Mouse (Mus musculus): ENCODE data around the gene Pam16. TPM values are rescaled to one million over a fixed set of nuclear protein-coding genes. Genes with fewer than 3 reads are reported as not detected.

Pam16 gene
- polyA plus RNA-seq, 1 experiment, result not detected

DNA sequence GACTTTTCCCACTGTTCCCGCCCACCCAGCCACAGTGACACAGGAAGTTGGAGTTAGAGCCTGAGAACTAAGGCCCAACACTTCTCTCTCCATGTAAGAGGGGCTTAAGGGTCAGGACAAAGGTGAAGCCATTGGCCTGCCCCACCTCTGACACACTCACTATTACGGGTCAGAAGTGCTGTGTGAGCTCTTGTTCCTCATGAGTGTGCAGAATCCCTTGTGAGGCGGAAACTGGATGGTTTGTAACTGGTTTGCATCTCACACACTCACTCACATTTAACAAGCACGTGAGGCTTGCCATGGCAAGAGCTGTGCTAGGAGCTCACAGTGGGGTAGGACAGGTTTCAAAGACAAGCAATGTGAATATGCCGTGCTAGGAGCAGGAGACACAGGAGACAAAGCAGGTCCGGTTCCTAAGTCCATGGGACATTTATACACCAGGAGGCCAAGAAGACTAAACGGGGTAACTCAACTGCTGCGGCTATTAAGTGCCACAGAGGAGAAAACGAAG lies 31.8 kb upstream of the Pam16 start:
- WGBS, result 79% methylated on average over 9 of the region's 9 CpGs
- H3K4me1 ChIP-seq (ENCODE audit: control insufficient read depth, insufficient read depth, low read length), result peaks cover 29% of the 10 kb centered on the region
- H3K4me3 ChIP-seq (ENCODE audit: insufficient read depth, low read depth, low read length), result no peak overlapping the region
- TF ChIP-seq POLR2A (IDR thresholded peaks at IDR 0.05; ENCODE audit: insufficient read depth, low read depth, low read length), result no peak
- no peak for TF ChIP-seq CTCF (IDR thresholded peaks at IDR 0.05; ENCODE audit: insufficient read depth, low read depth, low read length)
- no peak overlapping the region for H3K27ac ChIP-seq (ENCODE audit: insufficient read depth, low read depth, low read length)

DNA sequence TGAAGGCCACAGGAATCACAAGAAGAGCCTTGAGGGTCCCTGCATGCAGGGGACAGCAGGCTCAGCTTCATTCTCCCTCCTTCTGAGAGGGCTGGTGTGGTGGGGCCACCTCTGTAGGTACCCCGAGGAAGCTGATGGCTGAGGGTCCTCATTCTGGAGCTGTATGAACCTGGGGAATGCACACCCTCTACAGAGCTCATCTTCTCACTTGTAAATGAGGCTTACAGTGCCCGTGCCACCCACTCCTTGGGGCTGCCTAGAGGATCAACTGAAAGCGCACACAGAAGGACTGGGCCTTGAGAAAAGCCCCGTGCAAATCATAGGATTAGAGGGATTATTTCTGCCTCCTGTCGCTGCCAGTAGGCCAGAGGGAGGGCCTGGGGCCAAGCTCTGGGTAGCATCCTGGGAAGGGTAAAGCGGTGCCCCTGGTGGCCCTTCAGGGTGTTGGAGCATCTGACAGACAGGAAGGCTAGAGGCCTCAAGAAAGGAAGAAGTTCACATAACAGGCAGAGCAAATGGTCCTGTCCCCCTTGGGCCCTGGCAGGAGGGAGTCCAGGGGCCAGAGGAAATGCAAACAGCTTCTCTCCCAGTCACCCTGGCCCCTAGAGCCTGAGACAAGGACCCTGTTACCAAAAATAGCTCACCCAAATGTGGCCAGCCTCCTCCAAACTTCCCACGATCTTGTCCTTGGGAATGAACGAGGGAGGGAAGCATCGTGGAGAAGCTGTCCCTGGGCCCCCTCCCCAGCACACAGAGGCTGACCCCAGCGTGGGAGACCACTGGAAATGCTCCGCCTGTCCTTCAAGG lies 31.2 kb upstream of the Pam16 start:
- peaks cover 32% of the 10 kb centered on the region for H3K4me1 ChIP-seq (ENCODE audit: control insufficient read depth, insufficient read depth, low read length)
- WGBS, result 44% methylated on average over 11 of the region's 11 CpGs
- H3K27ac ChIP-seq (ENCODE audit: insufficient read depth, low read depth, low read length), result no peak overlapping the region
- TF ChIP-seq CTCF (IDR thresholded peaks at IDR 0.05; ENCODE audit: insufficient read depth, low read depth, low read length) (no peak), POLR2A (IDR thresholded peaks at IDR 0.05; ENCODE audit: insufficient read depth, low read depth, low read length) (no peak)
- no peak overlapping the region for H3K4me3 ChIP-seq (ENCODE audit: insufficient read depth, low read depth, low read length)

DNA sequence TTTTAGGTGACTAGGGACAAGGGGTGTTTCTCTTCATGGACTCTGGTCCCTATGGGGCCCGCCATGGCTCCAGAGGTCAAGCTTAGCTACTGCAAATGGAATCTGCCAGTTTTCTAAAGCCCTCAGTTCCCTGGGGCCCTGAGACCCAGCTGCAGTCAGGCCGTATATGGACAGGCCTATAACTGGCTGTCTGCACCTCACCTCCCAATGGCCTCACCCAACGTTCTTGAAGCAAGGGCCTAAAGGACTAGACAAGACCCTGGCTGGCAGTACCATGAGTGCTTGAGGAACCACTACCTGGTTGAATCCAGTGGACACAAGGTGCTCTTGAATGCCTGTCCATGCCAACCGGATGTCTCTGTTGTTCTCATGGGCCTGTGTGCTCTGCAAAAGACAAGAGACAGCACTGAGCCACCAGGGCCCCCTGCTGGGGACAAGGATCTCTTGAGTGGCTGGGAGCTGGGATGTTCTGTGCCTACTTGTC lies 30.5 kb upstream of the Pam16 start:
- WGBS, result 79% methylated on average over 4 of the region's 4 CpGs
- H3K27ac ChIP-seq (ENCODE audit: insufficient read depth, low read depth, low read length), result no peak overlapping the region

DNA sequence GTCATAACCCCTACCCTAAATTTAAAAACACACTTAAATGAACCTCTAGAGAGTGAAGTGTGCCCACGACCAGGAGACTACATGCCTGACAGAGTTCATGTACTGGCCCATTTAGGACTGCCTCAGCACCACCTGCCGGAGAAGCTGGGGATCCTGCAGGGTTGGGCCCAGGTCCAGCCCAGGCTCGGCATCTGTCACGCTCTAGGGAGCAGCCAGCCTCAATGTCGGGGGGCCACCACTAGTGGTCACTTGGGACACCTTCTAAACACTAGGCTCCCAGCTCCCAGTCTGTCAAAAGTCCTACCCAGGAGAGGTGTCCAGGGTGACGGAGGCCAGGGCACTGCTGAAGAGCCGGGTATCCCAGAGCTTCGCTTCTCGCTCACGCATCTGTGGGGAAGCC lies 29.9 kb upstream of the Pam16 start:
- WGBS, result 79% methylated on average over 10 of the region's 10 CpGs
- no peak overlapping the region for H3K4me3 ChIP-seq (ENCODE audit: insufficient read depth, low read depth, low read length)
- TF ChIP-seq CTCF (IDR thresholded peaks at IDR 0.05; ENCODE audit: insufficient read depth, low read depth, low read length) (no peak), POLR2A (IDR thresholded peaks at IDR 0.05; ENCODE audit: insufficient read depth, low read depth, low read length) (no peak)

More for the DNA sequence above, 30.5 kb upstream of the Pam16 start:
- Histone ChIP-seq H3K4me3 (ENCODE audit: insufficient read depth, low read depth, low read length) (no peak overlapping the region), H3K4me1 (ENCODE audit: control insufficient read depth, insufficient read depth, low read length) (peaks cover 32% of the 10 kb centered on the region)
- TF ChIP-seq CTCF (IDR thresholded peaks at IDR 0.05; ENCODE audit: insufficient read depth, low read depth, low read length), result no peak
- TF ChIP-seq POLR2A (IDR thresholded peaks at IDR 0.05; ENCODE audit: insufficient read depth, low read depth, low read length), result no peak

GRCm38 (mm10) chr16:4652707-4653416 lies 28.1 kb upstream of the Pam16 start:
- 48% methylated on average over 4 of the region's 4 CpGs for WGBS
- TF ChIP-seq CTCF (IDR thresholded peaks at IDR 0.05; ENCODE audit: insufficient read depth, low read depth, low read length) (no peak), POLR2A (IDR thresholded peaks at IDR 0.05; ENCODE audit: insufficient read depth, low read depth, low read length) (no peak)
- peaks cover 36% of the 10 kb centered on the region for H3K4me1 ChIP-seq (ENCODE audit: control insufficient read depth, insufficient read depth, low read length)
- H3K4me3 ChIP-seq (ENCODE audit: insufficient read depth, low read depth, low read length), result no peak overlapping the region
- H3K27ac ChIP-seq (ENCODE audit: insufficient read depth, low read depth, low read length), result no peak overlapping the region

More for the DNA sequence above, 29.9 kb upstream of the Pam16 start:
- H3K4me1 ChIP-seq (ENCODE audit: control insufficient read depth, insufficient read depth, low read length), result peaks cover 32% of the 10 kb centered on the region
- no peak overlapping the region for H3K27ac ChIP-seq (ENCODE audit: insufficient read depth, low read depth, low read length)

DNA sequence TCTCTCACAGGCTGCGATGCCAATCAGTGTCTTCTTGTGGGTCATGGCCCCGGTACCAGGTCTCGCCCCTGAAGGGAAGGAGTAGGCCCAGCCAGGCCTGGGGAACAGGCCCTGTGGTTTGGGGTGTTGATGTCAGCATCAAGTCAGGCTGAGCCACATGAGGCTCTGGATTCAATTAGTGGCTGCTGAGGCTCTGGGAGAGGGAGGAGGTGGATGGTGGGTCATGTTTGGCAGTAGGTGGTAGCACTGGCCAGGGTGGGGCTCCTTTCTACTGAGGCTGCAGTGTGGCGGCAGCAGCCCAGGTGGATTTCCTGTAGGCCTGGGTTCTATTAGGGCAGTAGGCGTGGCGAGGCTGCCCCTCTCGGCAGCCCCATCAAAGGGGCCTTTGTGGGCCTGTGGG lies 26.8 kb upstream of the Pam16 start:
- WGBS, result 69% methylated on average over 7 of the region's 7 CpGs
- Histone ChIP-seq H3K4me1 (ENCODE audit: control insufficient read depth, insufficient read depth, low read length) (peaks cover 42% of the 10 kb centered on the region), H3K4me3 (ENCODE audit: insufficient read depth, low read depth, low read length) (no peak overlapping the region), H3K27ac (ENCODE audit: insufficient read depth, low read depth, low read length) (no peak overlapping the region)
- TF ChIP-seq POLR2A (IDR thresholded peaks at IDR 0.05; ENCODE audit: insufficient read depth, low read depth, low read length) (no peak), CTCF (IDR thresholded peaks at IDR 0.05; ENCODE audit: insufficient read depth, low read depth, low read length) (no peak)

DNA sequence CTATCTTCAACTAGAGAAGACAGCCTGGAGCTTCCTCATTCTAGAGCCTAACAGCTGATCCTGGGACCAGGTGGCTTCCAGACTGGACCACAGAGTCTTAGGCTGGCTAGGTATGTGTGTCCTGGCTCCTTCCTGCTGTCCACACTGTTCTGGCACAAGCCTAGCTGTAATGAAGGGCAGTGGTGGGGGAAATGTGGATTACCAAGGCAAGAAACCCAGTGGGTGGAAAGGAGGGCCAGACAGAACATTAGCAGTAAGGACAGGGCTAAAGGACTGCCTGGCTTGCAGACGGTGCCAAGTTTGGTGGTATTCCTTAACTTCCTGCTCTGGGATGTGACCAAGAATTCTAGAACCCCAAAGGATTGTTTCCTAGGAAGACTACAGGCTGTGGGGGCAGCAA lies 26.3 kb upstream of the Pam16 start:
- Histone ChIP-seq H3K4me1 (ENCODE audit: control insufficient read depth, insufficient read depth, low read length) (peaks cover 36% of the 10 kb centered on the region), H3K4me3 (ENCODE audit: insufficient read depth, low read depth, low read length) (no peak overlapping the region), H3K27ac (ENCODE audit: insufficient read depth, low read depth, low read length) (no peak overlapping the region)
- TF ChIP-seq POLR2A (IDR thresholded peaks at IDR 0.05; ENCODE audit: insufficient read depth, low read depth, low read length), result no peak
- no peak for TF ChIP-seq CTCF (IDR thresholded peaks at IDR 0.05; ENCODE audit: insufficient read depth, low read depth, low read length)
- WGBS, result 79% methylated on average over 1 of the region's 1 CpGs

- no peak overlapping the region for H3K4me3 ChIP-seq (ENCODE audit: insufficient read depth, low read depth, low read length)
- TF ChIP-seq CTCF (IDR thresholded peaks at IDR 0.05; ENCODE audit: insufficient read depth, low read depth, low read length) (no peak), POLR2A (IDR thresholded peaks at IDR 0.05; ENCODE audit: insufficient read depth, low read depth, low read length) (no peak)
- H3K27ac ChIP-seq (ENCODE audit: insufficient read depth, low read depth, low read length), result no peak overlapping the region
- peaks cover 28% of the 10 kb centered on the region for H3K4me1 ChIP-seq (ENCODE audit: control insufficient read depth, insufficient read depth, low read length)
- WGBS, result 89% methylated on average over 3 of the region's 3 CpGs
Measured at GRCm38 (mm10) chr16:4650161-4650560, 25.4 kb upstream of the Pam16 start.

- no peak for TF ChIP-seq POLR2A (IDR thresholded peaks at IDR 0.05; ENCODE audit: insufficient read depth, low read depth, low read length)
- no peak for TF ChIP-seq CTCF (IDR thresholded peaks at IDR 0.05; ENCODE audit: insufficient read depth, low read depth, low read length)
- 91% methylated on average over 11 of the region's 11 CpGs for WGBS
- H3K27ac ChIP-seq (ENCODE audit: insufficient read depth, low read depth, low read length), result no peak overlapping the region
- H3K4me3 ChIP-seq (ENCODE audit: insufficient read depth, low read depth, low read length), result no peak overlapping the region
- peaks cover 28% of the 10 kb centered on the region for H3K4me1 ChIP-seq (ENCODE audit: control insufficient read depth, insufficient read depth, low read length)
Measured at GRCm38 (mm10) chr16:4649692-4650091, 24.9 kb upstream of the Pam16 start.
